Mouse (Mus musculus): Measurements from ENCODE around the gene Sptlc2.

DNA sequence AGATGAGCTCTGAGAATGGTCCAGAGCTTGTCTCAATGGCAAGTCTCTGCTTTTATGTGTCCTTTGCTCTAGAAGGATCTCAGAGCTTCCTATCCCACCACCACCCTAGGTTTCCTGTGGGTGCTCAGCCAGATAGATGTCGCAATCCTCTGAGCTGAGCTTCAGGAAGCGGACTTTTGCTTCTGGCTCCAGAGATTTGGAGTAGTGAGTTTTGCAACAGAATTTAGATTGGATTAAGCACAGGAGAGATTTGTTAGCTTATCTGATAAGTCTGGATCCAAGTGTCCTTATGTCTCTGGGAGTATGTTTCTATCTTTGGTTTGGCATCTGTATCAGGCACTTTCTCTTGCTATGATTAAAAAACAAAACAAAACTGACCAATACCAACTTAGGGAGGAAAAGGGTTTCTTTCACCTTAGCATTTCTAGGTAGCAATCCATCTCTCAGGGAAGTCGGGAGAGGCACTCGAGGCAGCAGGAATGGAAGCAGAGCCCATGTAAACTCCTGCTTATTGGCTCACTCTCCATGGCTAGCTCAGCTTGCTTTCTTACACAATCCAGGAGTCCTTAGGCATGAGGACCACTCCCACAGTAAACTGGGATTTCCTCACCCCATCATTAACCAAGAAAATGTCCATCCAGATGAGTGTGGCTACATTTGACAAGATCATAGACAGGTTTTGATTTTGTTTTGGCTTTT, 5.4 kb upstream of the Sptlc2 start:
- TF ChIP-seq CTCF (IDR thresholded peaks at IDR 0.05; ENCODE audit: borderline replicate concordance, extremely low read depth, insufficient read depth, insufficient read length) = no peak
- no peak for TF ChIP-seq POLR2A (IDR thresholded peaks at IDR 0.05; ENCODE audit: borderline replicate concordance, extremely low read depth, insufficient read depth, insufficient read length, poor library complexity, severe bottlenecking)

Data from brain, embryonic 14.5 days (tissue).